Mouse (Mus musculus): ENCODE data around the gene Ndufs2.

DNA sequence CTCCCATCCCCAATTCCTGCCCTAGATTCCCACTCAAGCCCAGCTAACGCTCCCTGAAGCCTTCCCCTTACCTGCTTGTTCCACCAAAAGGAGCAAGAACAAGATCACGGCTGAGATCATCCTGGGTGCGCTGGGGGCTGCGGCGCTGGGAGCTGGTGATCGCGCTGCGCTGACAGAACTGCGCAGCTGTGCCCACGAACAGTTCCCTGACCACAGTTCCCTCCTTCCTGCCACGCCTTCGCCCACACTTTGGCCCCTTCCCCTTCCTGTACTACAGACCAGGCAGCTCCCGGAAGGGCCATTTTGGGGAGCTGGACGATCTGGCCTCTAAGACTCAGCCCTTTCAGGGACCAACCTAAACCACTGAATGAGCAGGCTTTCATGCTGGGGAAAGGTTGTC lies 17.1 kb downstream of the Ndufs2 start, which contains the start of gene Fcer1g:
- TF ChIP-seq POLR2A (IDR thresholded peaks at IDR 0.05; ENCODE audit: borderline replicate concordance, low read depth, low read length) (no peak), CTCF (IDR thresholded peaks at IDR 0.05; ENCODE audit: low read depth, low read length) (no peak)

All from bone marrow macrophage, adult 2 months (primary cell).